Mouse (Mus musculus) layer of hippocampus, postnatal 10 days (tissue): ENCODE measurements around the gene Grwd1. TPM values are rescaled to one million over a fixed set of nuclear protein-coding genes. Genes with fewer than 3 reads are reported as not detected.

ENCODE experiments used
- DNase-seq, 2 experiments: peaks; one replicate each; pipeline ENCODE4 v3.0.0; 2021; ENCODE audit warnings: low spot score in 2 of 2
- total RNA-seq, 2 experiments: library from RNA; stranded (reverse); gene quantifications; 2 replicates each; pipeline ENCODE4 v1.2.3; 2021

The Grwd1 gene
- total RNA-seq, 2 experiments from 2014 or later, result 27.0 to 27.3 TPM

GRCm38 (mm10) chr7:45800001-45800400 is 30.7 kb downstream of the Grwd1 start:
- no peak for DNase-seq

- no peak for DNase-seq
Observed at GRCm38 (mm10) chr7:45798931-45799330, 31.8 kb downstream of the Grwd1 start.

GRCm38 (mm10) chr7:45798511-45798836 is 32.3 kb downstream of the Grwd1 start:
- no peak for DNase-seq

GRCm38 (mm10) chr7:45797661-45798510 is 32.9 kb downstream of the Grwd1 start:
- DNase-seq, result peak in 1 of 2 experiments; percentile 26

- no peak for DNase-seq
Observed at GRCm38 (mm10) chr7:45796950-45797349, 33.8 kb downstream of the Grwd1 start.

GRCm38 (mm10) chr7:45794971-45795370 is 35.8 kb downstream of the Grwd1 start:
- peak in 1 of 2 experiments; percentile 23 for DNase-seq

GRCm38 (mm10) chr7:45793969-45794585 is 36.7 kb downstream of the Grwd1 start:
- DNase-seq, result peak in 1 of 2 experiments; percentile 11

GRCm38 (mm10) chr7:45793240-45793639 is 37.5 kb downstream of the Grwd1 start:
- peak in 1 of 2 experiments; percentile 12 for DNase-seq

- DNase-seq, result peak in 1 of 2 experiments; percentile 21
Observed at GRCm38 (mm10) chr7:45791756-45792490, 38.8 kb downstream of the Grwd1 start.

- no peak for DNase-seq
Observed at GRCm38 (mm10) chr7:45790721-45791120, 40.0 kb downstream of the Grwd1 start.

- DNase-seq, result peak in 1 of 2 experiments; percentile 14
Observed at GRCm38 (mm10) chr7:45787642-45788041, 43.1 kb downstream of the Grwd1 start.

GRCm38 (mm10) chr7:45786661-45787413 is 43.9 kb downstream of the Grwd1 start:
- peak in 1 of 2 experiments; percentile 54 for DNase-seq

GRCm38 (mm10) chr7:45786136-45786578 is 44.6 kb downstream of the Grwd1 start:
- peak in 1 of 2 experiments; percentile 66 for DNase-seq

GRCm38 (mm10) chr7:45785388-45786135 is 45.2 kb downstream of the Grwd1 start:
- peak; percentile 63 to 75 for DNase-seq

GRCm38 (mm10) chr7:45784524-45785372 is 46.0 kb downstream of the Grwd1 start, which contains the start of gene Sult2b1:
Gene Sult2b1 (minus strand): TSS chr7:45784669.
- DNase-seq, result peak; percentile 93 to 94

GRCm38 (mm10) chr7:45783511-45784091 is 47.1 kb downstream of the Grwd1 start, which contains the start of gene Lmtk3:
Gene Lmtk3 (plus strand): TSS chr7:45783738.
- peak; percentile 69 to 80 for DNase-seq

GRCm38 (mm10) chr7:45782271-45782670 is 48.5 kb downstream of the Grwd1 start:
- DNase-seq, result no peak

- DNase-seq, result no peak
Observed at GRCm38 (mm10) chr7:45779081-45779641, 51.6 kb downstream of the Grwd1 start.
